Mouse (Mus musculus): ENCODE measurements around the gene Limd1. TPM values are rescaled to one million over a fixed set of nuclear protein-coding genes. Genes with fewer than 3 reads are reported as not detected.
"Not testable (repeated sequence)": the region's sequence is repeated elsewhere in the genome, so short reads cannot be mapped to it uniquely, and the experiment has no call there.

Limd1 gene
- polyA plus RNA-seq (2015; fragmentation: Nextera tagmentation; extraction: Ambion mirVana) = 17.3 and 18.1 TPM in 2 replicates

DNA sequence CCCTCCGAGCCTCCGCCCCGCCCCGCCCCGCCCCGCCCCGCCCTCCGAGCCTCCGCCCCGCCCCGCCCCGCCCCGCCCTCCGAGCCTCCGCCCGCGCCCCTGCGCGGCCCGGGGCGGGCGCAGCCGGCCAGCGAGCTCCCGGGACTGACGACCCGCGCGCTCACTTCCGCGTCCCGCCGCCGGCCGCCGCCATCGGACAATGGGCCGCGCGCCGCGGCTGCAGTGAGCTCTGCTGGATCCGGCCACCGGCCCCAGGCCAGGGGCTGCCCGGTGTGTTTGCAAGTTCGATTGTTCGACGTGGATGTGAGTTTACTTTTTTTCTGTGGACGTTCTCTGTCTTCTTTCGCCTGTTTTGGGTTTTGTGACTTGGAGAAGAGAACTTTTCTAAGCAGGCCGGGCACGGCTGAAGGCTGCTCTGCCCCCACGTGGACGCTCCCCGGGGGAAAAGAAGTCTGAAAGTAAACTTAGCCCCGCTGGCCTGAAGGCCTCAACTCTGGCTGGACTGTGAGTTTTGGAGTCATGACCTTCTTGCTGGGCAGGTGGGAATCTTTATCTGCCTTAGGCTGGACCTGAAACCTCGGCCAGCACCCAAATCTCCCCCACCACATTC lies at the start of gene Limd1:
Gene Limd1 (plus strand): TSS at position 121 of the 610 bp plus-strand sequence.
- peak; percentile 72 for ATAC-seq (ENCODE audit: low FRiP score)
- Histone ChIP-seq H3K4me1 (replicated peaks) (peaks cover 46% of the 10 kb centered on the region), H3K4me2 (peak within 1 kb of the TSS; percentile 63), H3K36me3 (no peaks in the 10 kb centered on the region), H3K9me3 (no peaks in the 10 kb centered on the region), H3K27me3 (no peaks in the 10 kb centered on the region), H3K27ac (no peak within 1 kb of the TSS), H3K4me3 (peak within 1 kb of the TSS; percentile 62), H3K9ac (peak within 1 kb of the TSS; percentile 71)
- under 1% methylated on average over 40 of the region's 57 CpGs for WGBS

DNA sequence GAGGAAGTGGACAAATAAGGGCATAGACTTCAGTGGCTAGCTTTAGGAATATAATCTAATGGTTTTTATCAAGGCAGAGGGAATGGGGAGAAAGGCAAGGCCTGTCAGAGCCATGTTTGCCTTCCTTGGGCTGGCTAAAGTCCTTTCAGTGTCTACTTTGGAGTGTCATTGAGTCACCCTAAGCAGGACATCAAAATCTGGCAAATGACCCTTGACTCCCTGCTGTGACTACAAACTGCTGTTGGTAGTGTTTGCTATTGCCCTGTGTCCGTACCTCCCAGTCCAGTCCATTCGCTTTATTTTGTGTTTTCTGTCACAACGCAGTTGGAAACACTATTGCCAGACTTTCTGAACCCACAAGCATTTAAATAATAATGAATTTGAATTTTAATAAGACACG lies 48.6 kb upstream of the Limd1 start:
- ATAC-seq (ENCODE audit: low FRiP score) = no peak
- Histone ChIP-seq H3K4me3 (no peak overlapping the region), H3K36me3 (peaks cover 17% of the 10 kb centered on the region), H3K27me3 (no peaks in the 10 kb centered on the region), H3K27ac (no peak overlapping the region), H3K9me3 (no peaks in the 10 kb centered on the region), H3K4me1 (replicated peaks) (0 out of 2 replicates have a peak, but pooled peaks cover 5% of the 10 kb centered on the region), H3K4me2 (no peak overlapping the region), H3K9ac (no peak overlapping the region)
- 91% methylated on average over 4 of the region's 4 CpGs for WGBS

DNA sequence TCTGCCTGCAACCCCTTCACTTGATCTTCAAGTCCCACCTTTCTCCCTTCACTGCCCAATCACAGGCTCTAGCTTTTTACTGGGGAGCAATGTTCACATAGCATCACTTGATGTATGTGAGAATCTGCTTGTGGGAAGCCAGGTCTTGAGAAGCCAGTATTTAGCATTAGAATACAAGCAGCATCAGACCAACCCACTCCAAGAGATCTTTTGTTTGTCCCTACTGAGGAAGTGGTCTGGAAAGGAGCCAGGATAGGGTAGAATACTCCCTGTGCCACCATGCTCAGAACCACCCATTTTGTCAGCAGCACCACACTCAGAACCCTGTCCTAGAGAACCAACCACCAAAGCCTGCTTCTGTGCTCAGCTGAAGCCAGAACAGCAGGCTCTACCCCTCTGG lies 47.5 kb upstream of the Limd1 start:
- no peak overlapping the region for H3K4me2 ChIP-seq
- peak; percentile 54; the same call in 1 of the 2 replicates for ATAC-seq (ENCODE audit: low FRiP score)
- no peak overlapping the region for H3K4me3 ChIP-seq
- 0 out of 2 replicates have a peak overlapping the region, but pooled peaks have one; percentile 37 for H3K27ac ChIP-seq
- H3K9me3 ChIP-seq = no peaks in the 10 kb centered on the region
- H3K4me1 ChIP-seq (replicated peaks) = 0 out of 2 replicates have a peak, but pooled peaks cover 5% of the 10 kb centered on the region
- no peaks in the 10 kb centered on the region for H3K27me3 ChIP-seq
- no peak overlapping the region for H3K9ac ChIP-seq
- peaks cover 19% of the 10 kb centered on the region for H3K36me3 ChIP-seq

DNA sequence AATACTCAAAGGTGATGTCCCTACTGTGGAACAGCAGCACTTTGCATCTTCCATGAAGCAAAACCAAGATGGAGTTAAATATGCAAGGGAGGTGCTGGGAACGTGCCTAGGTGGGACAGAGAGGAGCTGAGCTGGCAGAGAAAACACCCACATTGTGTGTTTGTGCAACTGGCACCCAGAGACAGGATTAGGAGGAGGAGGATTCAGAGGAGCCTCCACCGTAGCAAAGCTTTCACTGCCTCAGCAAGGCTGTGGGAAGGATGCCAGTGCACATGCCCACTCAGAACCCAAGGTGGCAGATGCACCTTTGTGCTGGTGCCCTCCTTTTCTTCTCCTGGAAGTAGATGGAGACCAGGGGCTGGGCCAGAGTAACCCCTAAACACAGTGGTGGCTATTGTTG lies 40.3 kb upstream of the Limd1 start:
- no peak overlapping the region for H3K9ac ChIP-seq
- WGBS = 88% methylated on average over 2 of the region's 2 CpGs
- H3K9me3 ChIP-seq = no peaks in the 10 kb centered on the region
- no peak overlapping the region for H3K4me2 ChIP-seq
- peaks cover 30% of the 10 kb centered on the region for H3K36me3 ChIP-seq
- no peaks in the 10 kb centered on the region for H3K4me1 ChIP-seq (replicated peaks)
- ATAC-seq (ENCODE audit: low FRiP score) = no peak
- H3K27ac ChIP-seq = no peak overlapping the region
- H3K4me3 ChIP-seq = no peak overlapping the region
- no peaks in the 10 kb centered on the region for H3K27me3 ChIP-seq

DNA sequence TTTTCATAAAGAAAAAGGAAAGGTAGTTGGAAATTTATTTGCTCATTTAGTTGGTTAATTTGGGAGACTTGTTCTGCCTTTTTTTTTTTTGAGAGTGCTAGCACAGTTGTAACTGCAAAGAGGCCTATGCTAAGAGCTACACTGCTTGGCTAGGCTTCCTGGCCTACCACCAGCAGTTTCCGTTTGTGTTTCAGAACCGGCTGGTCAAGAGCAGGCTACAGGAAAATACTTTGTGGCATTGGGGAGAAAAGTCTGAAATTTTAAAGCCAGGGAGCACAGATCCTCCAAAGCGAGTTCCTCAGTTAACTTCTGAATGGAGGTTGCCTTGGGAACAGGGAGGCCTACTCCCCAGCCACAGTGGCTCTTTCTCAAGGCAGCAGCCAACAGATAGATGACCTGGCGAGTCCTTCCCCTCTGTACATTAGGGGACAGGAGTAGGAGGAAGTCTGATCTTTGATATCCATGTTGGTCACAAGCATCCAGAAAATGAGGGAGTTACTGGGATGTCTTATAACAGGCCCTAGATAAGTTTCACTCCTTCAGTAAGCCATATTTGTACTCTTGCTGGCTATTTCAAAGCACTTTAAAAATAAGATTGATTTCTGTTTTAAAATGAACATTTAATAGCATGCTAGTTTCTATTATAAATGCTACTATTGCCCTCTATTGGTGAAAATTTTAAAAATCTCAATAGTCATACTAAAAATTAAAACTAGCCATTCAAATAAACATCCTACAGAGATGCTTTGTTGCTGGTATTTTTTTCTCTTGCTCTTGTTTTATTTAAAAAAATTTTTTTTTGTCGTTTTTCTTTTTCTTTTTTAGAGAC lies 38.1 kb upstream of the Limd1 start:
- 34% methylated on average over 5 of the region's 5 CpGs for WGBS

DNA sequence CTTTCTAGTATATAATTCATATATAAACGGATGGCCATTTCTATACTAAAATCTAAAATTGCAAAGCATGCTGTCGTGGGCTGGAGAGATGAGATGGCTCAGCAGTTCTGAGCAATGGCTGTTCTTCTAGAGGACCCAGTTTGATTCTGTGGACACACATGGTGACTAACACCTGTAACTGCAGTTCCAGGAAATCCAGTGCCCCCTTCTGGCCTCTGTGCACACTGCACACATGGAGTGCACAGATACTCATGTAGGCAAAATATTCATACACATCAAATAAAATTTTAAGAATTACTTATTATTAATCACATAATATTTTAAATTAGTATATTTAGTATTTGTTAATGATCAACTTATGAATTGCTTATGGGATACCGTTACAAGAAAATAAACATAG lies 31.4 kb upstream of the Limd1 start:
- 100% methylated on average over 3 of the region's 3 CpGs for WGBS
- not testable (repeated sequence) for ATAC-seq (ENCODE audit: low FRiP score); H3K4me3 ChIP-seq; H3K9me3 ChIP-seq; H3K27ac ChIP-seq; H3K9ac ChIP-seq; H3K27me3 ChIP-seq; H3K4me1 ChIP-seq (replicated peaks); H3K4me2 ChIP-seq; H3K36me3 ChIP-seq

More for the DNA sequence above, 38.1 kb upstream of the Limd1 start:
- peaks cover 39% of the 10 kb centered on the region for H3K36me3 ChIP-seq
- H3K27ac ChIP-seq = 0 out of 2 replicates have a peak overlapping the region, but pooled peaks have one; percentile 1
- no peaks in the 10 kb centered on the region for H3K4me1 ChIP-seq (replicated peaks)
- ATAC-seq (ENCODE audit: low FRiP score) = no peak
- H3K9me3 ChIP-seq = no peaks in the 10 kb centered on the region
- no peak overlapping the region for H3K9ac ChIP-seq
- no peak overlapping the region for H3K4me3 ChIP-seq
- H3K4me2 ChIP-seq = no peak overlapping the region
- H3K27me3 ChIP-seq = no peaks in the 10 kb centered on the region

DNA sequence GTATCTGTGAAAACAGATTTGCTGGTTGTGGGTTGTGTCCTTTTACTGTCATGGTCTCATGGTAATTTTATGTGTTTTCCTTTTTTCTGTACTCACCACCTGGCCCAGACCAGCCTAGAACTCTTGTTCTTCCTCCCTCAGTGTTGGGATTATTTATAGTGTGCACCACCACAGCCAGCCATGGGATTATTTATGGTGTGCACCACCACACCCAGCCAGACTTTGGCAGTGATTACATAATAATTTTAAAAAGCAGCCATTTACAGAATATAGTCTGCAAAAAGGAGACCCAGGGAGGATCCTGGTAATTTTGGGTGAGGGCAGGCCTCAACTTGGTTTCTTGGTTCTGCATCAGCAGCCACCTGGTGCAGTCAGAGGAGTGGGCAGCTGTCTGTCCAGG lies 29.9 kb upstream of the Limd1 start:
- Histone ChIP-seq H3K9ac (no peak overlapping the region), H3K4me2 (no peak overlapping the region), H3K4me3 (no peak overlapping the region), H3K9me3 (no peaks in the 10 kb centered on the region), H3K27ac (no peak overlapping the region), H3K27me3 (no peaks in the 10 kb centered on the region), H3K4me1 (replicated peaks) (no peaks in the 10 kb centered on the region), H3K36me3 (peaks cover 22% of the 10 kb centered on the region)
- no peak for ATAC-seq (ENCODE audit: low FRiP score)

DNA sequence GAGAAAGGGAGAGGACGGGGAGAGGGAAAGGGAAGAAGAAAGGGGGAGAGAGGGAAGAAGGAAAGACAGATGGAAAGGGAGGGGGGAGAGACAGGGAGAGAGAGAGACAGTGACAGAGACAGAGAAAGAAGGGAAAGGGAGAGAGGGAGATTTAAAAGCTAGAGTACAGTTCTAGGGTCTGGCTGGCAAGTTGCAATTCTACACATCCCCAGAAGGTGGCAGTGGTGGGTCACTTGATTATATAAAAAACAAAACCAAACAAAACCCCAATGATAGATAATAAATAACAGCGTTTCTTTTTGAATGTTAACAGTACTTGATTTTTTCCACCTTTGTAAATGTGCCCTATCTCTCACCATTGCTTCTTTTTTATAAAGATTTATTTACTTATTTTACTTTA lies 28.3 kb upstream of the Limd1 start:
- H3K27me3 ChIP-seq = no peaks in the 10 kb centered on the region
- no peaks in the 10 kb centered on the region for H3K9me3 ChIP-seq
- H3K4me3 ChIP-seq = no peak overlapping the region
- peaks cover 30% of the 10 kb centered on the region for H3K36me3 ChIP-seq
- no peak overlapping the region for H3K27ac ChIP-seq
- H3K9ac ChIP-seq = no peak overlapping the region
- H3K4me1 ChIP-seq (replicated peaks) = no peaks in the 10 kb centered on the region
- no peak for ATAC-seq (ENCODE audit: low FRiP score)
- no peak overlapping the region for H3K4me2 ChIP-seq
- WGBS = 54% methylated on average over 2 of the region's 2 CpGs

DNA sequence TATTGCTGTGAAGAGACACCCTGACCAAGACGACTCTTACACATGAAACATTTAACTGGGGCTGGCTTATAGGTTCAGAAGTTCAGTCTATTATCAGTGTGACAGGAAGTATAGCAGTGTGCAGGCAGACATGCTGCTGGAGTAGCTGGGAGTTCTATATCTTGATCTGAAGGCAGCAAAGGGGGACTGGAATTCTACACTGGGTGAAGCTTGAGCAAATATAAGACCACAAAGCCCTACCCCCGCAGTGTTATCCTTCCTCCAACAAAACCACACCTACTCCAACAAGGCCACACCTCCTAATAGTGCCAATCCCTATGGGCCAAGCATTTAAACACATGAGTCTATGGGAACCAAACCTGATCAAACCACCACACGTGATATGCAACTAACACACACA lies 26.7 kb upstream of the Limd1 start:
- H3K4me1 ChIP-seq (replicated peaks) = no peaks in the 10 kb centered on the region
- no peaks in the 10 kb centered on the region for H3K9me3 ChIP-seq
- no peak overlapping the region for H3K4me2 ChIP-seq
- H3K27me3 ChIP-seq = no peaks in the 10 kb centered on the region
- peaks cover 43% of the 10 kb centered on the region for H3K36me3 ChIP-seq
- no peak overlapping the region for H3K27ac ChIP-seq
- H3K9ac ChIP-seq = no peak overlapping the region
- no peak for ATAC-seq (ENCODE audit: low FRiP score)
- 78% methylated on average over 3 of the region's 3 CpGs for WGBS
- H3K4me3 ChIP-seq = no peak overlapping the region

DNA sequence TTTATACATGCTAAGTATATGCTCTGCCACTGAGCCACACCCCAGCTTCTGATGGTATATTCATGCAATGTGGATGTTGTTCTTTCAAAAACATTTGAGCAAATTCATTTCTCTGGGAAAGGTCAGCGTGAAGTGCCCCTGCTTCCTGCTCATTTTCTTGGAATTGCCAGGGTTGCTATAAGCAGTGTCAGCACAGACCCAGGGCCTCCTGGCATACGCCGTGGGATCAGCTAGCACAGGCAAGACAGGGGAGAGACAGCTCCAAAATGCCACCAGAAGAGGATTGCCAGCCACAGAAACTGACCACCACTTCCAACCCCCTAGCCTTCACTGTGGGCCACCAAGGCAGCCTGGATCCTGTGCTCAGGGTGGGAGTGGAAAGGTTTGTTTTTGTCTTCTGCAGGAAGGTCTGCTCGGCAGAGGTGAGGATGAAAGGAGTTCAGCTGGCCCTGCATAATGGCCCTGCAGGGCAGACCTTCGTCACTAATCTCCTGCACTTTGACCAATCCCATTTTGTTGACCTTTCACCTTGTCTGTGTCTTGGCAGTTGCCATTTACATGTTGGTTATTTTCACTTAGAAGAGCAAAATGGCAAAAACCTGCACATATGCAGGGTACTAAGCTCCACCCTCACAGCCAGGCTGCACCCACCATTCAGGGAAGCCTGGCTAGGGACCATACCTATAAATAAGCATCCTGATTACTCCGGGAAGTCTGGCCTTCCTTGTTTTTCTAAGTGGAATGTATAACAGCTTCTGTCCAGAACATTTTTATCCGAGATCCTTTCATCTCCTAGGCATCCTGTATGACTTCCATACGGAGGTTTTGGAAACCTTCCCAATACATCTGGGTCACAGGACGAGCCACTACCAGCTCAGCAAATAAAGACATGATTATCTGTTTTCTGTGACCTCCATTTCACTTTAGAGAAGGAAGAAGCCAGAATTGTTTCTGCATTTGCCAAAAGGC lies 21.6 kb upstream of the Limd1 start:
- ATAC-seq (ENCODE audit: low FRiP score) = no peak
- Histone ChIP-seq H3K36me3 (peaks cover 59% of the 10 kb centered on the region), H3K27me3 (no peaks in the 10 kb centered on the region), H3K9me3 (peaks cover 3% of the 10 kb centered on the region), H3K27ac (no peak overlapping the region), H3K4me3 (no peak overlapping the region), H3K4me1 (replicated peaks) (no peaks in the 10 kb centered on the region), H3K9ac (no peak overlapping the region), H3K4me2 (no peak overlapping the region)
- 69% methylated on average over 9 of the region's 9 CpGs for WGBS

DNA sequence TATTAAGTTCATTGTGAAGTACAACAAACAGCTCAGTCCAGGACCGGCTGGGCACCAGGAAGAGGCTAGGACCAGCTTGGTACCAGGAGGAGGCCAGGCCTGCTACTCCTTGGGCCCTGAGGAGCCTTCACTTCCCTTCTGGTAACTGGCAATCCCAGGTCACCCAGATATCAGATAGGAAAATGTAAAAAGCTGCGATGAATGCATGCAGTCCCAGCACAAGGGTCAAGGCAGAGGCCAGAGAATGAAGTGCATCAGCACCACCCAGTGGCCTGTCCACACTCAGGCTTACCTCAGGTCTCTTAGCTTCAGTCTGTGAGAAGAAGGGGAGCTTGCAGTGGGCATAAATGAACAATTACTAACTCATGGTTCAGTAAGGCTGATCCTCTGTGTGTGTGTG lies 20.9 kb upstream of the Limd1 start:
- Histone ChIP-seq H3K9me3 (peaks cover 3% of the 10 kb centered on the region), H3K4me2 (no peak overlapping the region), H3K9ac (no peak overlapping the region), H3K27ac (no peak overlapping the region), H3K4me1 (replicated peaks) (no peaks in the 10 kb centered on the region), H3K4me3 (no peak overlapping the region), H3K36me3 (peaks cover 56% of the 10 kb centered on the region), H3K27me3 (no peaks in the 10 kb centered on the region)
- ATAC-seq (ENCODE audit: low FRiP score) = no peak
- 59% methylated on average over 2 of the region's 2 CpGs for WGBS

DNA sequence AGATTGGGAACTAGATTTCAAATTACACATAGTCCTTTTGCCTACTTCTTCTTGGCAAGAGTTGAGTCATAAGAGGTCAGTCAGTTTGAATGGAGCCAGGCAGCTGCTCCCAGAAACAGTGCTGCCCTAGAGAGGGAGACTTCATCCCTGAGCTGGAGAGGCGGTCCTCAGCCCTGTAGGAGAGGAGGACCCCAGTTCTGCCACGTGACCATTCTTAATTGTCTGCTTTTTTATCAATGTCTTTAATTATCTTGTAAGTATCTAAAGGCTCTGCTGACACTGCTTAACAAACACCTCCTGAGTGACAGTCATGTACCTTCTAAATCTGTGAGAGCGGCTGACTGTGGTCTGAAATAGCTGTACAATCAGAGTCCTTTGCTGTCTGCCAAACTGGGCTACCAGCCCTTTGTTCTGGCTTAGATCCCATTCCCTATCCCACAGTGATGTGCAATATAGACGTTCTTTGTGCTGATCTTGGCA lies 11.3 kb upstream of the Limd1 start:
- 65% methylated on average over 4 of the region's 4 CpGs for WGBS
- peaks cover 15% of the 10 kb centered on the region; the same call in 1 of the 2 replicates for H3K36me3 ChIP-seq
- no peak overlapping the region for H3K9ac ChIP-seq
- no peaks in the 10 kb centered on the region for H3K9me3 ChIP-seq
- peak; percentile 36; the same call in 1 of the 2 replicates for ATAC-seq (ENCODE audit: low FRiP score)
- no peaks in the 10 kb centered on the region for H3K27me3 ChIP-seq
- H3K27ac ChIP-seq = no peak overlapping the region
- H3K4me1 ChIP-seq (replicated peaks) = 0 out of 2 replicates have a peak, but pooled peaks cover 3% of the 10 kb centered on the region
- H3K4me3 ChIP-seq = no peak overlapping the region
- no peak overlapping the region for H3K4me2 ChIP-seq
